Mouse (Mus musculus) kidney, postnatal 0 days (tissue): ENCODE results near the gene Ptch2. TPM values are rescaled to one million over a fixed set of nuclear protein-coding genes. Genes with fewer than 3 reads are reported as not detected.

ENCODE experiments used
- ATAC-seq: fragments of 200-750 bp; cut with Nextera tagmentation; replicated peaks from 2 replicates; pipeline ENCODE4 v1.8.0; 2017; ENCODE audit warnings: low read depth, moderate number of reproducible peaks, moderate TSS enrichment, moderate library complexity; ENCODE audit not compliant: low FRiP score
- DNase-seq: peaks from one replicate; pipeline ENCODE4 v3.0.0-alpha.2; 2016; ENCODE audit warnings: low spot score
- H3K27ac ChIP-seq: fragments of 300-500 bp; sonication (generic); 2 replicates; pipeline ENCODE4 v1.5.1; 2014; ENCODE audit warnings: mild to moderate bottlenecking
- H3K27me3 ChIP-seq: fragments of 300-500 bp; sonication (generic); 2 replicates; pipeline ENCODE4 v1.6.1; 2014; ENCODE audit warnings: low read length, mixed read lengths; ENCODE audit not compliant: insufficient read depth
- H3K36me3 ChIP-seq: fragments of 300-500 bp; sonication (generic); 2 replicates; pipeline ENCODE4 v1.6.1; 2014; ENCODE audit warnings: low read length, mixed read lengths; ENCODE audit not compliant: insufficient read depth
- H3K4me1 ChIP-seq: fragments of 300-500 bp; sonication (generic); replicated peaks from 2 replicates; pipeline ENCODE4 v1.6.1; 2014; ENCODE audit warnings: antibody characterized with exemption, low read length, mixed read lengths; ENCODE audit not compliant: insufficient read depth
- H3K4me2 ChIP-seq: fragments of 300-500 bp; sonication (generic); 2 replicates; pipeline ENCODE4 v1.6.1; 2014; ENCODE audit warnings: mild to moderate bottlenecking, low read length, moderate library complexity, mixed read lengths
- H3K4me3 ChIP-seq: fragments of 300-500 bp; sonication (generic); replicated peaks from 2 replicates; pipeline ENCODE4 v1.5.1; 2014; ENCODE audit warnings: low read depth, low read length
- H3K9ac ChIP-seq: fragments of 300-500 bp; sonication (generic); 2 replicates; pipeline ENCODE4 v1.6.1; 2014; ENCODE audit warnings: low read depth, low read length
- H3K9me3 ChIP-seq: fragments of 300-500 bp; sonication (generic); replicated peaks from 2 replicates; pipeline ENCODE4 v1.6.1; 2016; ENCODE audit warnings: low read length, inconsistent platforms, mixed read lengths
- CTCF ChIP-seq: IDR thresholded peaks from 2 replicates; pipeline ENCODE4 v1.5.1; 2016; ENCODE audit warnings: antibody characterized with exemption, low read depth, mild to moderate bottlenecking, moderate library complexity
- WGBS: fragments of 180-500 bp; shearing (Covaris S2); extraction: QIAGEN DNeasy Blood & Tissue Kit; methylation state at CpG from one replicate; pipeline ENCODE4 v1.1.7; 2014; 5-methylcytosine and 5-hydroxymethylcytosine counted together
- polyA plus RNA-seq: library from polyadenylated mRNA; unstranded; fragments of >200 nt; fragmentation: Nextera tagmentation; extraction: Ambion mirVana; gene quantifications from 2 replicates; pipeline ENCODE4 v1.2.1, GENCODE M21; 2015

Ptch2 gene
- polyA plus RNA-seq, 1 experiment from 2014 or later = 4.0 TPM

GRCm38 (mm10) chr4:117087948-117088640 lies 7.8 kb upstream of the Ptch2 start:
- no peak for ATAC-seq
- no peak overlapping the region for H3K9ac ChIP-seq
- H3K36me3 ChIP-seq = peaks cover 3% of the 10 kb centered on the region; the same call in 1 of the 2 replicates
- no peaks in the 10 kb centered on the region for H3K9me3 ChIP-seq
- no peak overlapping the region for H3K4me2 ChIP-seq
- H3K4me1 ChIP-seq = no peaks in the 10 kb centered on the region
- no peak for TF ChIP-seq CTCF
- no peak overlapping the region for H3K27ac ChIP-seq
- DNase-seq = no peak
- H3K27me3 ChIP-seq = no peaks in the 10 kb centered on the region
- 61% methylated on average over 7 of the region's 7 CpGs for WGBS
- H3K4me3 ChIP-seq = no peak overlapping the region

GRCm38 (mm10) chr4:117090586-117090985 lies 5.3 kb upstream of the Ptch2 start:
- Histone ChIP-seq H3K27ac (no peak overlapping the region), H3K27me3 (no peaks in the 10 kb centered on the region), H3K9me3 (no peaks in the 10 kb centered on the region), H3K4me1 (no peaks in the 10 kb centered on the region), H3K4me2 (no peak overlapping the region), H3K4me3 (no peak overlapping the region), H3K36me3 (peaks cover 3% of the 10 kb centered on the region; the same call in 1 of the 2 replicates), H3K9ac (no peak overlapping the region)
- ATAC-seq = no peak
- DNase-seq = no peak
- no peak for TF ChIP-seq CTCF
- 69% methylated on average over 7 of the region's 7 CpGs for WGBS

- no peaks in the 10 kb centered on the region for H3K9me3 ChIP-seq
- peak; percentile 62 for DNase-seq
- H3K27ac ChIP-seq = 0 out of 2 replicates have a peak overlapping the region, but pooled peaks have one; percentile 47
- H3K36me3 ChIP-seq = no peaks in the 10 kb centered on the region
- WGBS = 61% methylated on average over 3 of the region's 3 CpGs
- no peak overlapping the region for H3K9ac ChIP-seq
- TF ChIP-seq CTCF = no peak
- no peaks in the 10 kb centered on the region for H3K4me1 ChIP-seq
- no peak overlapping the region for H3K4me3 ChIP-seq
- ATAC-seq = no peak
- H3K4me2 ChIP-seq = no peak overlapping the region
- H3K27me3 ChIP-seq = no peaks in the 10 kb centered on the region
These were observed 1.1 kb upstream of the Ptch2 start for GRCm38 (mm10) chr4:117094626-117095361.

GRCm38 (mm10) chr4:117096666-117097065 lies 791 bp downstream of the Ptch2 start:
- TF ChIP-seq CTCF = 0 out of 2 replicates have a peak, but pooled peaks have one; percentile 4
- peak overlapping the region; percentile 67 for H3K27ac ChIP-seq
- 4% methylated on average over 5 of the region's 5 CpGs for WGBS
- H3K9me3 ChIP-seq = no peaks in the 10 kb centered on the region
- H3K36me3 ChIP-seq = no peaks in the 10 kb centered on the region
- peak; percentile 56 for DNase-seq
- H3K27me3 ChIP-seq = no peaks in the 10 kb centered on the region
- peak overlapping the region; percentile 66 for H3K9ac ChIP-seq
- H3K4me2 ChIP-seq = peak overlapping the region; percentile 92
- ATAC-seq = no peak
- no peaks in the 10 kb centered on the region for H3K4me1 ChIP-seq
- H3K4me3 ChIP-seq = peak overlapping the region; percentile 67

GRCm38 (mm10) chr4:117097969-117098763 lies 2.3 kb downstream of the Ptch2 start:
- H3K4me2 ChIP-seq = peak overlapping the region; percentile 92
- H3K4me1 ChIP-seq = no peaks in the 10 kb centered on the region
- WGBS = 45% methylated on average over 8 of the region's 8 CpGs
- no peak for TF ChIP-seq CTCF
- H3K36me3 ChIP-seq = no peaks in the 10 kb centered on the region
- peak overlapping the region; percentile 67 for H3K27ac ChIP-seq
- no peak overlapping the region for H3K4me3 ChIP-seq
- DNase-seq (peak; percentile 58), ATAC-seq (peak; percentile 35; the same call in 1 of the 2 replicates)
- H3K9ac ChIP-seq = no peak overlapping the region
- H3K9me3 ChIP-seq = no peaks in the 10 kb centered on the region
- no peaks in the 10 kb centered on the region for H3K27me3 ChIP-seq

- no peaks in the 10 kb centered on the region for H3K9me3 ChIP-seq
- no peak overlapping the region for H3K4me3 ChIP-seq
- H3K27ac ChIP-seq = peak overlapping the region; percentile 67
- TF ChIP-seq CTCF = no peak
- no peak for DNase-seq
- 71% methylated on average over 2 of the region's 2 CpGs for WGBS
- ATAC-seq = no peak
- no peaks in the 10 kb centered on the region for H3K27me3 ChIP-seq
- no peaks in the 10 kb centered on the region for H3K36me3 ChIP-seq
- H3K4me2 ChIP-seq = peak overlapping the region; percentile 92
- no peaks in the 10 kb centered on the region for H3K4me1 ChIP-seq
- no peak overlapping the region for H3K9ac ChIP-seq
These were observed 2.8 kb downstream of the Ptch2 start for GRCm38 (mm10) chr4:117098764-117099036.
